Mouse (Mus musculus) erythroblast, embryonic 14.5 days (primary cell): ENCODE measurements around the gene Sema3c.

Source experiments
- GATA1 ChIP-seq: IDR thresholded peaks from 2 replicates; pipeline ENCODE4 v1.6.1; 2012; ENCODE audit warnings: low read length, inconsistent platforms, mixed read lengths
- TAL1 ChIP-seq: IDR thresholded peaks from 3 replicates; pipeline ENCODE4 v1.6.1; 2012; ENCODE audit warnings: low read length, inconsistent platforms, mixed read lengths

- no peak for TF ChIP-seq TAL1
- no peak for TF ChIP-seq GATA1
These were observed 54.5 kb downstream of the Sema3c start for GRCm38 (mm10) chr5:17628606-17629005.
